Mouse (Mus musculus) spleen, adult 18-20 months (tissue): ENCODE results near the gene Tex44.
"Not testable (repeated sequence)": the region's sequence is repeated elsewhere in the genome, so short reads cannot be mapped to it uniquely, and the experiment has no call there.

Source experiments
- DNase-seq, 2 experiments: peaks; one replicate each; pipeline ENCODE4 v3.0.0; 2022; ENCODE audit warnings: mixed read lengths in 2 of 2

The Tex44 gene

DNA sequence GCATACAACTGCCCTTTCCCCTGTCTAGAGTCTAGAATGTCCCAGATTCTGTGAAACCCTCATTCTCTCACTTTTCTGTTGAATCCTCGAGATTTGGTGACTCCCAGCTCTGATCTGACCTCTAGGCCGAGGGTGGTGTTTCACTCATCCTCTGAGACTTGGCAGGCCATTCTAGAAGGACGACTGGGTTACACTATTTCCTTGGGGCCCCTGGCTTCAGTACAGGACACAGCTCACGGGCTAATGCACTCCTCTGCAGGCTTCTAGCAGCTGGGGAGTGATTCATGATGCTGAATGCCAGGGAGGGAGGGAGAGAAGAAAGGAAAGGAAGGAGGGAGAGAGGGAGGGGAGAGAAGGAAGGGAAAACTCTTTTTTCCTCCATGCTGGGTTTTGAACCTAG, 22.1 kb downstream of the Tex44 start:
- DNase-seq, result no peak

- DNase-seq, result no peak
Measured at GRCm38 (mm10) chr1:86449966-86450365, 23.8 kb downstream of the Tex44 start.

DNA sequence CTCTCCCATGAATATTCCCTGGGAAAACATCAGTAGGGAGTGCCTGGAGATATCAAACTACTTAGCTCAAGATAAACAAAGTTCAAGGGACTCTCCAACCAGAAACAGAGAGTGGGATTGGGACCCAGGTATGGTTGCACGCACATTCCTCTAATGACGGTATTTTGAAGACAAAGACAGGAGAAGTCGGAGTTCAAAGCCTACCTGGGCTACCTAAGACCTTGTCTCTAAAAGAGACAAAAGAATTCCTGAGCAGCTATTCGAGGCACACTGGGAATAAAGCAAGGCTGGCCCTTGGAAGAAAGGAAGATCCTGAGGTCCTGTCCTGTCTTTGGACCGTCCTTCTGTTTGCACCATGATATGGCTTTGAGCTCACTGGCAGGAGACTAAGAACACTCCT, 26.6 kb downstream of the Tex44 start:
- DNase-seq, result no peak

DNA sequence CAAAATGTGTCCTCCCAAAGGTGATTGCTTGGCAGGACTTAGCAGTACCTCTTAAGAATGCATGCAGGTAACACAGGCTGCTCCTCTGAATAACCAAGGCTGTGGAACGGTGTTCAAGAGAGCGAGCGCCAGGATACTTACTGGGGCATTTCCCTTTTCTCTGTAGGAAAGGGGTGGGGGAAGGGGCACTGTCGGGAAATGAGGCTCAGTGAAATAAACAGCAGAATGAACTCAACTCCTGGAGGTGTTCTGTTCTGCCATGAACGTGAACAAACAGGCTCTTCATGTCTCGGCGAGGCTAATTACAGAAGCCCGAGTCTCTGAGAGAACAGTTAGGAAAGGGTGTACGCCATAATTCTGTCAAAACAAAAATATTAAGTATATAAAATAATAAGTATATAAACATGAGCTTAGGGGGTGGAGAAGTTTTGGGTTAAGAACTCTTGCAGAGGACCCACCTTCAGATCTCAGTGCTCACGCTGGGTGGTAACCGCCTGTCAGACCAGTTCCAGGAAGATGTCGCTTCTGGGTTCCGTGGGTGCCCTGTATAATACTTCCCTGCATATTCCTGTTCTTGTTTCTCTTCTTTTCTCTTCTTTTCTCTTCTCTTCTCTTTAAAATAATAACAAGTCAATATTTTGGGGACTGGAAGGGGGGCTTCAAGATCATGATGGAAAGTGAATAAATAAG, 30.9 kb downstream of the Tex44 start:
- DNase-seq, result no peak

DNA sequence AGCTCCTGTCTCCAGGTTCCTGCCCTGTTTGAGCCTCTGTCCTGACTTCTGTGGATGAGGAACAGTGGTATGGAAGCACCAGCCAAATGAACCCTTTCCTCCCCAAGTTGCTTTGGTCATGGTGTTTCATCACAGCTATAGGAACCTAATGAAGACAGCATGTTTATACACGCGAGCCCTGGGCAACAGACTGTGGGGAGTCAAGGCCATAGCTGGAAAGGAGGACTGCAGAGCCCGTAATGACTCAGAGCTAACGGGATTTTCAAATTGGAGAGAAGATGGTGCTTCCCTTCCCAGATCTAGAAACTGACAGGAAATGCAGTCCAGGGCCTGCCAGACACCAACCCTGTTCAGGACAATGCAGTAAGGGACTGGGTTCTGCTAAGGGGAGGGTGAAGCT, 33.2 kb downstream of the Tex44 start:
- no peak for DNase-seq

DNA sequence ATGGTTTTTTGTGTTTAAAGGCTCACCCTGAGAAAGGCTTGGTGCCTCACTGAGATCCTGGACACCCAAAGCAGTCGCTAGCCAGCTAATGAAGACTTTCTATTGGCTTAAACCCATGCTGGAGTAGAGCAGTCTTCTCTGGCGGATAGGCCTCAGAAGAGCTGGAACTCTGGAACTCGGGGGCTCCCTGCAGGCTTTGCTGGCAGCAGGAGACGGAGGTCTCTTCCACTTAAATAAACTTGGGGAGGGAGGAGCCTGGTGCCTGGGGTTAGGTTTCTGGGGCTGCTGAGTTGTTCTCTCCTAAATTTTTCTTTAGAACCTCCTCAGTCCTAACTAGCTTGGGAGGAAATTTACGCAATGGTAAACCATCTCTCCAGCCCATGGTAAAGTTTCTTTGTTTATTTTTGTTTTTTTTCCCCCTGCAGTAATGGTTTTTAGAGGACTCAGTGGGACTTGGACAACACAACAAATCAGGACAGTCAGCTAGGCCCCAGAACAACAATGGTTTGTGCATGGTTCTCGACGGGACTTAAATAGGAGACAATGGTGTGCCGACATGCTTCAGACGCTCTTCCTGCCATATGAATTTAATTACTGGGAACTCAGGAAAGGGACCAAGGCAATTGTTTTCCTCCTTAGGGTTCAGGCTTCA, 38.2 kb downstream of the Tex44 start:
- DNase-seq, result no peak

- DNase-seq, result no peak
Measured at GRCm38 (mm10) chr1:86464875-86465224, 38.7 kb downstream of the Tex44 start.

DNA sequence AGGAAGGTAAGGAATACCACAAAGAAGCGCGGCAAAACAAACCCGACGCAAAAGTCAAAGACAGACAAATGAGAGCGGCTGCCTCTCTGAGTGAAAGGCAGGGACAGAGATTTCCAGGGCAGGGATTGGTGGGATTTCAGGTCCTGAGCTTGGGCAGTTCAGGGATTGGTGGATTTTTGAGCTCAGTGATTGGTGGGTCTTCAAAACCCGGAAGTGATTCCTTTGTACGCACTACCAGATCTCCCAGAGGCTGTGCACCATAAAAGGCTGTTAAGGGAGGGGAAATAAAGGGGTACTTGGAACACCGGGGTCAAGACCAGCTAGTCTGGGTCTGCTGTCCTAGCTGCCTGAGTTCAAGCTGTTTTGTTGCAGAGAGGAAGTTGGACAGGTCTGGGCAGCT, 41.3 kb downstream of the Tex44 start:
- no peak for DNase-seq

DNA sequence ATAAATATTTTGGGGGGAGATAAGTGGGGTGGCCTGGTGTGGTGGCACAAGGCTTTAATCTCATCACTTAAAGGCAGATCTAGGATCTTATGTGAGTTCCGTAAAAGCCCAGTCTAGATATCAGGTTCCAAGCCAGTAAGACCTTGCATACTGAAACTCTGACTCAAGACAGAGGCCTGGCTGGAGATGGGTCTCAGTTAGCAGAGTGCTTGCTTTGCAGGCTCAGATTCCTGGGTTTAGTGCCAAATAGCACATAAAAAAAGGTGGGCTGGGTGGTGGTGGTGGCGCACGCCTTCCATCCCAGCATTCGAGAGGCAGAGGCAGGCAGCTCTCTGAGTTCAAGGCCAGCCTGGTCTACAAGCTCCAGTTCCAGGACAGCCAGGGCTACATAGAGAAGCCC, 43.7 kb downstream of the Tex44 start:
- DNase-seq, result no peak

- DNase-seq, result peak in 1 of 2 experiments; percentile 39
Measured at GRCm38 (mm10) chr1:86470519-86471181, 44.5 kb downstream of the Tex44 start.

- DNase-seq, result not testable (repeated sequence)
Measured at GRCm38 (mm10) chr1:86471504-86471961, 45.4 kb downstream of the Tex44 start.

DNA sequence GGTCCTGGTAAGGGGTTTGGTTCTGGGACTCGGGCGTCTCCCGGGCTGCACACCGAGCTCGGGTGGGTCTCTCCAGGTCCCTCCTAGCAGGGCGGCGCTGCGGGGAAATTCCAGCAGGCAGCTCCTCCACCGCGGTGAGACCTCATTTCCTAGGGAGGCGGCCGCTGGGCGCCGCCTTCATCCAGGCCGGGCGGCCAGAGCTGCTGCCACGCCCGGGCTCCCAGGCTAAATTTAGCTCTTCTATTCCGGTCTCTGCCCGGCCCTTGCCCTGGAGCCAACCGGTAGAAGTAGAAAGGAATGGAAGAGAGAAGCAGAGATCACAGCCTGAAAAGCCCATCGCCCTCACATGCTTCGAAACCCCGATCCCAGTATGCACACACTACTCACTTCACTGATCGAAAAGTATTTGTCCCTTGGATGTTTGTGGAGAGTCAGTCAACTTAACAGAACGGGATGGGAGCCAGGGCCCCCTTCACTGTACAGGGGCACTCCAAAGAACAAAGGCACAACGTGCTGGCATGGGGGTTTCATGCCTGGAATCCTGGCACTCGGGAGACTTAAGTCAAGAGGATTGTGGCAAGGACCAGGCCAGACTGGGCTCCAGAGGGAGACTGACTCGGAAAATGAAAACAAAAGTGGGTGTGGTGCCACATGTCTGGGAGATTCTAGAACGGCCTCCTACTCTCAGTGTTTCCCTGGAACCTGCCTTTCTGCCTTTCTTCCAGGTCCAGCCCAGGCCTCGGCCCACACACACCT, 46.2 kb downstream of the Tex44 start:
- DNase-seq, result no peak

- DNase-seq, result no peak
Measured at GRCm38 (mm10) chr1:86473109-86473760, 47.1 kb downstream of the Tex44 start.
